Mouse (Mus musculus) midbrain, embryonic 15.5 days (tissue): Measurements from ENCODE around the gene Bnc1. TPM values are rescaled to one million over a fixed set of nuclear protein-coding genes. Genes with fewer than 3 reads are reported as not detected.

Source experiments
- ATAC-seq: fragments of 200-750 bp; cut with Nextera tagmentation; replicated peaks from 2 replicates; pipeline ENCODE4 v1.8.0; 2017; ENCODE audit warnings: moderate TSS enrichment
- H3K27ac ChIP-seq: fragments of 300-500 bp; sonication (generic); 2 replicates; pipeline ENCODE4 v1.5.1; 2015; ENCODE audit warnings: mild to moderate bottlenecking, inconsistent platforms
- H3K27me3 ChIP-seq: fragments of 300-500 bp; sonication (generic); replicated peaks from 2 replicates; pipeline ENCODE4 v1.6.1; 2015; ENCODE audit warnings: inconsistent platforms
- H3K36me3 ChIP-seq: fragments of 300-500 bp; sonication (generic); replicated peaks from 2 replicates; pipeline ENCODE4 v1.6.1; 2015; ENCODE audit warnings: inconsistent platforms
- H3K4me1 ChIP-seq: fragments of 300-500 bp; sonication (generic); 2 replicates; pipeline ENCODE4 v1.6.1; 2015; ENCODE audit warnings: inconsistent platforms
- H3K4me2 ChIP-seq: fragments of 300-500 bp; sonication (generic); 2 replicates; pipeline ENCODE4 v1.6.1; 2015; ENCODE audit warnings: inconsistent platforms, mild to moderate bottlenecking, moderate library complexity
- H3K4me3 ChIP-seq: fragments of 300-500 bp; sonication (generic); 2 replicates; pipeline ENCODE4 v1.5.1; 2015; ENCODE audit warnings: mild to moderate bottlenecking, inconsistent platforms
- H3K9ac ChIP-seq: fragments of 300-500 bp; sonication (generic); 2 replicates; pipeline ENCODE4 v1.6.1; 2015; ENCODE audit warnings: mild to moderate bottlenecking, inconsistent platforms
- H3K9me3 ChIP-seq: fragments of 300-500 bp; sonication (generic); 2 replicates; pipeline ENCODE4 v1.6.1; 2016; ENCODE audit warnings: inconsistent platforms
- whole genome bisulfite sequencing: fragments of 180-500 bp; shearing (Covaris S2); methylation state at CpG from one replicate; pipeline ENCODE4 v1.1.7; 2015; ENCODE audit warnings: mixed read lengths; 5-methylcytosine and 5-hydroxymethylcytosine counted together
- polyA plus RNA-seq: library from polyadenylated mRNA; unstranded; fragments of >200 nt; fragmentation: Nextera tagmentation; extraction: Ambion mirVana; gene quantifications from 2 replicates; pipeline ENCODE4 v1.2.1, GENCODE M21; 2015

Bnc1 gene
- polyA plus RNA-seq, 1 experiment from 2014 or later, result 0.08 TPM

DNA sequence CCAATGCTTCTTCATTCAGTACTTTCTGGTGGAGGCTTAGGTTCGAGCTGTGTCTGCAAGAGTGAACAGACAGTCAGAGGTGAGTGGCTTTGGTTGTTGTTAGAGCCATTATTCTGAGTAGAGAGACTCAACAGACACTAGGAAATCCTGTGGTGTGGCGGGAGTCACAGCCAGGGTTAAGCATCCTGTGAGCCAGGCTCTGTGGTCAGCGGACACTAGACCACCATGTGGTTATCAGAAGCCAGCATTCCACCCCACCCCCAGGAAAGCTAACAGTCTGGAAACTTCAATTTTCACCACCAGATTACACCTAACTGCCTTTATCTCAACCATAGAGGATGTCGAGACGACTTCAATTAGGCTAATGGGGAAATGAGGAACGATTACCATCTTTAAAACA, 23.1 kb downstream of the Bnc1 start:
- Histone ChIP-seq H3K9ac (no peak overlapping the region), H3K4me2 (no peak overlapping the region), H3K36me3 (no peaks in the 10 kb centered on the region), H3K27ac (no peak overlapping the region), H3K4me1 (no peaks in the 10 kb centered on the region), H3K9me3 (no peaks in the 10 kb centered on the region), H3K4me3 (no peak overlapping the region), H3K27me3 (no peaks in the 10 kb centered on the region)
- ATAC-seq, result no peak
- 87% methylated on average over 6 of the region's 6 CpGs for WGBS

- H3K9me3 ChIP-seq, result no peaks in the 10 kb centered on the region
- H3K4me1 ChIP-seq, result no peaks in the 10 kb centered on the region
- no peak for ATAC-seq
- H3K36me3 ChIP-seq, result no peaks in the 10 kb centered on the region
- H3K27ac ChIP-seq, result no peak overlapping the region
- WGBS, result 86% methylated on average over 4 of the region's 4 CpGs
- no peak overlapping the region for H3K4me2 ChIP-seq
- H3K4me3 ChIP-seq, result no peak overlapping the region
- H3K27me3 ChIP-seq, result no peaks in the 10 kb centered on the region
- no peak overlapping the region for H3K9ac ChIP-seq
Measured at GRCm38 (mm10) chr7:81968451-81968850, 23.6 kb downstream of the Bnc1 start.

- 82% methylated on average over 5 of the region's 5 CpGs for WGBS
- Histone ChIP-seq H3K4me3 (no peak overlapping the region), H3K9me3 (no peaks in the 10 kb centered on the region), H3K27ac (no peak overlapping the region), H3K36me3 (no peaks in the 10 kb centered on the region), H3K4me1 (no peaks in the 10 kb centered on the region), H3K4me2 (no peak overlapping the region), H3K9ac (no peak overlapping the region), H3K27me3 (no peaks in the 10 kb centered on the region)
- ATAC-seq, result no peak
Measured at GRCm38 (mm10) chr7:81966195-81966594, 25.9 kb downstream of the Bnc1 start.

- no peak; the same call in 1 of the 2 replicates for ATAC-seq
- WGBS, result 5% methylated on average over 3 of the region's 3 CpGs
- Histone ChIP-seq H3K9me3 (no peaks in the 10 kb centered on the region), H3K36me3 (no peaks in the 10 kb centered on the region), H3K27me3 (no peaks in the 10 kb centered on the region; the same call in 1 of the 2 replicates), H3K4me3 (no peak overlapping the region), H3K9ac (no peak overlapping the region), H3K27ac (no peak overlapping the region), H3K4me1 (no peaks in the 10 kb centered on the region), H3K4me2 (no peak overlapping the region)
Measured at GRCm38 (mm10) chr7:81959704-81960103, 32.4 kb downstream of the Bnc1 start.

GRCm38 (mm10) chr7:81954208-81954846, 37.8 kb downstream of the Bnc1 start:
- Histone ChIP-seq H3K27me3 (no peaks in the 10 kb centered on the region; the same call in 1 of the 2 replicates), H3K4me2 (no peak overlapping the region), H3K9ac (no peak overlapping the region), H3K4me1 (no peaks in the 10 kb centered on the region), H3K9me3 (no peaks in the 10 kb centered on the region), H3K36me3 (no peaks in the 10 kb centered on the region), H3K27ac (no peak overlapping the region), H3K4me3 (no peak overlapping the region)
- peak; percentile 65; the same call in 1 of the 2 replicates for ATAC-seq

DNA sequence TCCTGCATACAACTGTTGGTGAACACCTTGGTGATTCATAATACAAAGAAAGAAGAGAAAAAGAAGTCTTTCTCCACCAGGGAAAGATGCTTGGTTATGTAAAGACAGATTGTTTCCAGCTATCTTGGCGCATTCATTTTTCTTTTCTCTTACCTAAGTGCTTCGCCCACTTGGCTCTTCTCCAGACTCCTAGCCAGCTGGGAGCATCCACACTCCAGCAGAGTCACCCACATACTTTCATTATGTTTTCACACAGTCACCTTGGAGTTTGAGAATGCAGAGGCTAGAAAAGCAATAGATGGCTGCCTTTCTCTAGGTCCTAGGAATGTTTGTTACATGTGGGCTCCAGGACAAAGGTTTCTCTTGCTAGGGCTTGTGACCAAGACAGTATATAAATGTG, 41.6 kb downstream of the Bnc1 start:
- Histone ChIP-seq H3K36me3 (no peaks in the 10 kb centered on the region), H3K4me1 (no peaks in the 10 kb centered on the region), H3K9me3 (no peaks in the 10 kb centered on the region), H3K27me3 (no peaks in the 10 kb centered on the region), H3K4me2 (no peak overlapping the region), H3K27ac (no peak overlapping the region), H3K4me3 (no peak overlapping the region), H3K9ac (no peak overlapping the region)
- 76% methylated on average over 2 of the region's 2 CpGs for WGBS
- no peak for ATAC-seq

DNA sequence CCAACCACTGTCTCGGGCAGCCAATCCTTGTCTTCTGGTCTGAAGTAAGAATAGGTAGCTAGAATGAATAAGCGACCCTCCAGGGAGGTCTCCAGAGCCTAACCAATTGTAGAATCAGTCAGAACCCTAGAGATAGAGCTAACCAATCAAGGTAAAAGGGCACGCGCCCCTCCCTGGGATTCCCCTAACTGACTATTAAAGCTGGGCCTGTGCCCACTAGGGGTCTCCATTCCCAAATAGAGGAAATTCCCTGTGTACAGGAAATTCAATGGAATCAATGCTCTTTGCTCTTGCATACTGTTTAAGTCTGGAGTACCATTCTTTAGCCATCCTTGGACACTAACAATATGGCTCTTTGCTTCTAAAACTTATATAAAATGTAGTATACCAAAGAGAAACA, 46.7 kb downstream of the Bnc1 start:
- no peaks in the 10 kb centered on the region for H3K9me3 ChIP-seq
- H3K27ac ChIP-seq, result no peak overlapping the region
- H3K9ac ChIP-seq, result no peak overlapping the region
- 17% methylated on average over 4 of the region's 4 CpGs for WGBS
- no peaks in the 10 kb centered on the region for H3K36me3 ChIP-seq
- no peak; the same call in 1 of the 2 replicates for ATAC-seq
- H3K4me1 ChIP-seq, result no peaks in the 10 kb centered on the region
- no peak overlapping the region for H3K4me2 ChIP-seq
- H3K27me3 ChIP-seq, result no peaks in the 10 kb centered on the region
- H3K4me3 ChIP-seq, result no peak overlapping the region

GRCm38 (mm10) chr7:81934806-81935205, 57.3 kb downstream of the Bnc1 start:
- Histone ChIP-seq H3K36me3 (no peaks in the 10 kb centered on the region), H3K4me2 (peak overlapping the region; percentile 75), H3K4me1 (peaks cover 33% of the 10 kb centered on the region), H3K27ac (peak overlapping the region; percentile 99), H3K27me3 (no peaks in the 10 kb centered on the region), H3K9me3 (no peaks in the 10 kb centered on the region), H3K9ac (peak overlapping the region; percentile 99), H3K4me3 (peak overlapping the region; percentile 98)
- ATAC-seq, result peak; percentile 64
- 6% methylated on average over 5 of the region's 5 CpGs for WGBS

DNA sequence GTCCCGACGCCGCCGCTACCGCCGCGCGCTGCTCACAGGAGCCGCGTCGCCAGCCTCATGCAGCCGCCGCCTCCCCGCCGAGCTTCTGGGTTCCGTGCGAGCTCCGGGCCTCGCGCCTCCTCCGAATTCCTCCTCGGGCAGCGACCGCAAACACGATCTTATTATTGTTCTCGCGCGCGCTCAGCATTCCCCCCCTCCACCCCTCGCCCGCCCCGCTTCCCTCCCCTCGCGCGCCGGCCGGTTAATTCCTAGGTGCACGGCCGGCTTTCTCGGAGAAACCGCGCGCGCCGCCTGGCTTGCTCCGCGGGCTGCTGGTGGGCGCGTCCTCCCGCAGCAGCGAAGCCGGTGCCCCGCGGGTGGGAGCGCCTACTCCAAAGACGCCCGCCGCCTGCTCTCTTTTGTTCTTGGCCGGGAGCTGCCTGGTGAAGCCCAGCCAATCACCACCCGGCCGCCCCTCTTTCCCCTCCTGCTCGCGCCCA, 57.8 kb downstream of the Bnc1 start, which contains the start of gene Hdgfl3:
TSS of gene Hdgfl3 (minus strand) at position 207 of the 479 bp plus-strand sequence.
- H3K4me2 ChIP-seq, result peak within 1 kb of the TSS; percentile 75
- H3K4me1 ChIP-seq, result peaks cover 36% of the 10 kb centered on the region
- H3K4me3 ChIP-seq, result peak within 1 kb of the TSS; percentile 98
- H3K9me3 ChIP-seq, result no peaks in the 10 kb centered on the region
- ATAC-seq, result peak; percentile 92
- H3K36me3 ChIP-seq, result no peaks in the 10 kb centered on the region
- under 1% methylated on average over 52 of the region's 63 CpGs for WGBS
- peak within 1 kb of the TSS; percentile 99 for H3K9ac ChIP-seq
- peak within 1 kb of the TSS; percentile 99 for H3K27ac ChIP-seq
- H3K27me3 ChIP-seq, result no peaks in the 10 kb centered on the region

DNA sequence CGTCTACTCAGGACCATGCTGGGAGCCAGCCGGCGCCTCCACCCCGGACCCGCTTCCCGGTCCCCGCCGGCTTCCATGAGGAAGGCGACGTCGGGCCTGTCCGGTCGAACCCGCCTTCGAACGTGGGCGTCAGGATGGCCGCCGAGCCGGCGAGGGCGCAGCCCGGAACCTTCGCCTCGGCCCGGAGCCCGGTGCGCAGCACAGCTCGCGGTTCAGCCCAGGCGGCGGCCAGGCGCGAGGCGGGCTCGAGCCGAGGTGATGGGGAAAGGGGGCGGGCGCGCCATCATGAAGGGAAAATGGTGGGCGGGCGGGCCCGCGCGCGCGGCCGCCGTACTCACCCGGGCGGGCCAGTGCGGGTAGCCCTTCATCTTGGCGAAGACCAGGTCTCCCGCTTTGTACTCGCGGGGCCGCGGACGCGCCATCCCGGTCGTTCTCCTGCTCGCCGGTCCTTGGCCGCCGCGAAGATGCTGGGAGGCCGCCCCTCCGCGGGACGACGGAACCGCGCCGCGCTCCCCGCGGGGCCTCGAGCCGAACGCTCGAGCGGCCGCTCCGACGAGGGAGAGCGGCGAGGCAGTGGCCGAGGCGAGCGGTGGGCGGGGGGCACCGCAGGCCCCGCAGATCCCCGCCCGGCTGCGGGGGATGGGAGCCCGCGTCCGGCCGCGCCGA, 58.4 kb downstream of the Bnc1 start:
- peak overlapping the region; percentile 98 for H3K4me3 ChIP-seq
- peak; percentile 86 for ATAC-seq
- no peaks in the 10 kb centered on the region for H3K36me3 ChIP-seq
- H3K4me1 ChIP-seq, result peaks cover 41% of the 10 kb centered on the region
- WGBS, result under 1% methylated on average over 96 of the region's 103 CpGs
- H3K9me3 ChIP-seq, result no peaks in the 10 kb centered on the region
- no peaks in the 10 kb centered on the region for H3K27me3 ChIP-seq
- H3K9ac ChIP-seq, result peak overlapping the region; percentile 99
- H3K27ac ChIP-seq, result peak overlapping the region; percentile 99
- peak overlapping the region; percentile 75 for H3K4me2 ChIP-seq

DNA sequence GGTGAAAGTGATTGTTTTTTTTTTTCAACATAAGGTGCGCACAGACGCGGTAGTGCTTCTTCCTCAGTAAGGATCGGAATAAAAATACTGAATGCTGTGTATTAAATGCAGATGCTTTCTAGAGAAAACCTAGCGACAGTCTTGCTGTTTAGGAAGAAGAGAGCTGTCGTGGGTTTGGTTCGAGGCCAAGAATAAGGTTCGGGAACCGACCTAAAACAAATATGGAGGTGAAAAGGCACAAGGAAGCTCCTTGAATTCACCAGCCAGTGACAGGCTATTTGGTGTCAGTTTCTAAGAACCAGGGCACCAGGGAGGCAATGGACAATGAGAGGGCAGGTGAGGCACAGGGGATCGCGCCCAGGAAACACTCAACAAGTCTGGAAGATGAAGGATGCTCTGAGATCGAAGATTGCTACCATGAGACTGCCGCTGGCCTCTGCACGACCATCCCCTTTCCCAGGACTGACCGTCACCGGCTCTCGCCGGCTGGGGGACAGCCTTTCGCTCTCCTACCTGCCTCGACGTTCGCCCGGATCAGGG, 59.0 kb downstream of the Bnc1 start:
- peak overlapping the region; percentile 99 for H3K9ac ChIP-seq
- WGBS, result 4% methylated on average over 23 of the region's 23 CpGs
- H3K4me3 ChIP-seq, result peak overlapping the region; percentile 98

DNA sequence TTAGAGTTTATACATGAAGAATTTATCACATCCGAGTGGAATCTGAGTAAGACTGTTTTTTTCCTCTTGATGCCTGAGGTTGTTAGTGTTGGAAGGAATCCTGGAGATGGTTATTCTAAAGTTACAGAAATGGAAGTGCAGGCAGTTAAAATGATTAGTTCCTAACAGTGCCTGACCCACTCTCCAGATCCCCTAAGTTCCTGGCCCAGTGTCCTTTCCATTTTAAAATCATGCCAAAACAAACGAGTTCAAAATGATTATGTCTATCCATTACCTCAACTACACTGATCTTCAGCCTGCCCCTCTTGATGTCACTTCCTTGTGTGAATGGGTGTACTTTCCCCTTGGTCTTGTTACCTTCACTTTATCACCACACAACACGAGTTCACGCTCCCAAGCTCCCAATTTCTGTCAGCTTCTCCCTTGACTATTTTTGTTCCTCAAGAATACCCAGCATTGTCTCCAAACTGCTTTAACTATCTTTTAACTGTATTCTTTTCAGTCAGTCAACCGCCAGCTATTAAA, 59.5 kb downstream of the Bnc1 start:
- no peak for ATAC-seq
- peak overlapping the region; percentile 99 for H3K9ac ChIP-seq
- no peaks in the 10 kb centered on the region for H3K27me3 ChIP-seq
- H3K36me3 ChIP-seq, result no peaks in the 10 kb centered on the region
- H3K4me2 ChIP-seq, result peak overlapping the region; percentile 75
- 21% methylated on average over 5 of the region's 5 CpGs for WGBS
- H3K4me1 ChIP-seq, result peaks cover 49% of the 10 kb centered on the region
- no peaks in the 10 kb centered on the region for H3K9me3 ChIP-seq
- H3K27ac ChIP-seq, result no peak overlapping the region
- peak overlapping the region; percentile 98 for H3K4me3 ChIP-seq

More for the DNA sequence above, 59.0 kb downstream of the Bnc1 start:
- Histone ChIP-seq H3K9me3 (no peaks in the 10 kb centered on the region), H3K4me2 (peak overlapping the region; percentile 75), H3K36me3 (no peaks in the 10 kb centered on the region), H3K4me1 (peaks cover 46% of the 10 kb centered on the region), H3K27ac (peak overlapping the region; percentile 99), H3K27me3 (no peaks in the 10 kb centered on the region)
- ATAC-seq, result no peak
